Mouse (Mus musculus) forebrain, embryonic 16.5 days (tissue): ENCODE results near the gene Vmn1r239-ps. TPM values are rescaled to one million over a fixed set of nuclear protein-coding genes. Genes with fewer than 3 reads are reported as not detected.
"Not testable (repeated sequence)": the region's sequence is repeated elsewhere in the genome, so short reads cannot be mapped to it uniquely, and the experiment has no call there.

Experiments
- ATAC-seq: fragments of 200-750 bp; cut with Nextera tagmentation; 2 replicates; pipeline ENCODE4 v1.8.0; 2017; ENCODE audit warnings: mild to moderate bottlenecking, moderate library complexity
- H3K27ac ChIP-seq: fragments of 300-500 bp; sonication (generic); 2 replicates; pipeline ENCODE4 v1.5.1; 2014; ENCODE audit warnings: low read length, control low read depth
- H3K27me3 ChIP-seq: fragments of 300-500 bp; sonication (generic); replicated peaks from 2 replicates; pipeline ENCODE4 v1.6.1; 2014; ENCODE audit warnings: low read length; ENCODE audit not compliant: control insufficient read depth, insufficient read depth
- H3K36me3 ChIP-seq: fragments of 300-500 bp; sonication (generic); 2 replicates; pipeline ENCODE4 v1.6.1; 2014; ENCODE audit not compliant: control insufficient read depth, insufficient read depth
- H3K4me1 ChIP-seq: fragments of 300-500 bp; sonication (generic); replicated peaks from 2 replicates; pipeline ENCODE4 v1.6.1; 2014; ENCODE audit warnings: low read length; ENCODE audit not compliant: control insufficient read depth, insufficient read depth
- H3K4me2 ChIP-seq: fragments of 300-500 bp; sonication (generic); 2 replicates; pipeline ENCODE4 v1.6.1; 2014; ENCODE audit warnings: mild to moderate bottlenecking, low read length, control low read depth
- H3K4me3 ChIP-seq: fragments of 300-500 bp; sonication (generic); replicated peaks from 2 replicates; pipeline ENCODE4 v1.5.1; 2014; ENCODE audit warnings: mild to moderate bottlenecking, low read length, control low read depth
- H3K9ac ChIP-seq: fragments of 300-500 bp; sonication (generic); replicated peaks from 2 replicates; pipeline ENCODE4 v1.6.1; 2014; ENCODE audit warnings: low read depth, low read length, control low read depth
- H3K9me3 ChIP-seq: fragments of 300-500 bp; sonication (generic); 2 replicates; pipeline ENCODE4 v1.6.1; 2016; ENCODE audit warnings: low read length; ENCODE audit not compliant: control insufficient read depth
- WGBS: fragments of 180-500 bp; shearing (Covaris S2); extraction: QIAGEN DNeasy Blood & Tissue Kit; methylation state at CpG from one replicate; pipeline ENCODE4 v1.1.7; 2014; 5-methylcytosine and 5-hydroxymethylcytosine counted together
- polyA plus RNA-seq: library from polyadenylated mRNA; unstranded; fragments of >200 nt; fragmentation: Nextera tagmentation; extraction: Ambion mirVana; gene quantifications from 2 replicates; pipeline ENCODE4 v1.2.1, GENCODE M21; 2015

The Vmn1r239-ps gene
- polyA plus RNA-seq = not detected in 2 replicates

- WGBS = 86% methylated on average over 1 of the region's 1 CpGs
- not testable (repeated sequence) for ATAC-seq, H3K4me2 ChIP-seq, H3K27ac ChIP-seq, H3K4me3 ChIP-seq, H3K36me3 ChIP-seq, H3K9ac ChIP-seq, H3K9me3 ChIP-seq, H3K4me1 ChIP-seq, H3K27me3 ChIP-seq
These were observed at the start of gene Vmn1r239-ps for GRCm38 (mm10) chrX:147453610-147454009. Vmn1r239-ps (minus strand) TSS chrX:147453710.

DNA sequence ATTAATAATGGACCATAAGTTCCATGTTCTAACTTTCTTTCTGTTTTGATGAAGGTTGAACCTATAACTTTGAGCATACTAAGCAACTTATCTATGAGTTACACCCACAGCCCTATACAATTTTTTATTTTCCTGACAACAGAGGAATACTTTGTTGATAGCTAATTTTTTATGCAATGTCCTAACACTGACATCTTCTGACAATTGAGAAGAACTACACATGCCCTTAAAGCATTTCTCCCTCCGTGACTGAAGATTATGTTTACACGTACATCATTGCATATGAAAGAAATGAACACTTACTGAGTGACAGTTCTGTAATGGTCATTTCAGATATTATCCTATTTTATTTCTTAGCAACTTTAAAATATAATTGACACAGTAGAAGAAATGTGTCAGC, 36.0 kb upstream of the Vmn1r239-ps start:
- Histone ChIP-seq H3K9ac (no peak overlapping the region), H3K27ac (no peak overlapping the region), H3K4me2 (no peak overlapping the region), H3K27me3 (no peaks in the 10 kb centered on the region), H3K36me3 (no peaks in the 10 kb centered on the region), H3K4me1 (no peaks in the 10 kb centered on the region), H3K9me3 (no peaks in the 10 kb centered on the region), H3K4me3 (no peak overlapping the region)
- WGBS = 71% methylated on average over 2 of the region's 2 CpGs
- no peak for ATAC-seq

GRCm38 (mm10) chrX:147443386-147443785, 10.1 kb downstream of the Vmn1r239-ps start:
- Histone ChIP-seq H3K9ac (no peak overlapping the region), H3K4me3 (no peak overlapping the region), H3K4me1 (no peaks in the 10 kb centered on the region), H3K36me3 (no peaks in the 10 kb centered on the region), H3K4me2 (no peak overlapping the region), H3K27me3 (no peaks in the 10 kb centered on the region), H3K27ac (no peak overlapping the region), H3K9me3 (no peaks in the 10 kb centered on the region)
- ATAC-seq = no peak
- 84% methylated on average over 4 of the region's 4 CpGs for WGBS

- Histone ChIP-seq H3K4me3 (no peak overlapping the region), H3K4me1 (no peaks in the 10 kb centered on the region), H3K27ac (no peak overlapping the region), H3K36me3 (no peaks in the 10 kb centered on the region), H3K27me3 (no peaks in the 10 kb centered on the region), H3K9me3 (no peaks in the 10 kb centered on the region), H3K9ac (no peak overlapping the region), H3K4me2 (no peak overlapping the region)
- no peak for ATAC-seq
- WGBS = 86% methylated on average over 2 of the region's 2 CpGs
These were observed 18.1 kb downstream of the Vmn1r239-ps start for GRCm38 (mm10) chrX:147435400-147435799.

DNA sequence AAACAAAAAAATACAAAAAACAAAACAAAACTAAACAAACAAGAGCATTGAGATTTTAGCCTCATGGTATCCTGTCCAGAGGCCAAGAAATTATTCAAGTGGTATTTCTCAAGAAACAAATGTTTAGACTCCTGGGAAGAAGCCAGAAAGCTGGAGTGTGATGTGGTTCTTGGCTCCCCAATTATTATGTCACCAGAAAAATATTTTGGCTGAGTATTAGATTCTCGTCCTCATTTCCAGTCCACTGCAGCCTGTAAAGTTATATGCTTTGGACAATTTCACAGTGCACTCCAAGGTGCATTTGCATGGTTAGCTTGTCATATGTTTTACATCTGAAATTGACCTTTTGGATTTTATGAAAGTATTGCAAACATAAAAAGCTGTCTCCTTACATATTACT, 23.8 kb downstream of the Vmn1r239-ps start:
- H3K27me3 ChIP-seq = no peaks in the 10 kb centered on the region
- H3K9ac ChIP-seq = no peak overlapping the region
- WGBS = 55% methylated on average over 1 of the region's 1 CpGs
- no peak overlapping the region for H3K4me2 ChIP-seq
- H3K9me3 ChIP-seq = no peaks in the 10 kb centered on the region
- ATAC-seq = no peak
- H3K4me1 ChIP-seq = no peaks in the 10 kb centered on the region
- H3K36me3 ChIP-seq = no peaks in the 10 kb centered on the region
- H3K4me3 ChIP-seq = no peak overlapping the region
- H3K27ac ChIP-seq = no peak overlapping the region

DNA sequence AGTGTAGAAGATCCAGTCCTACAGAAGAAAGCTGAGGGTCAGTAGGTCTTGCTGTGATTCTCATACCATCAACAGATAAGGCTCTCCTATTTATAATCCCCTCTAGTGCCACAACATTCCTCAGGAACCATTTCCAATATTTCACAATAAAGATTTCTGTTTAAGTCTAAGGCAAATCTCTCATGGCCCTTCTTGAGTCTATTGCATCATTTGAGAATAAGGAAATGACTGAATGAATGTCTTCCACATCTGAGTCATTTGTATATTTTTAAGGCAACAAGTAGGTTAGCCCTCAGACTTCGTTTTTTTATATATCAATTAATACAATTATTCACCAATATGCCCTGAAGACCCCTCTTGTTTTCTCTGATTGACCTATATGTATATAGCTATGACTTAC, 24.4 kb downstream of the Vmn1r239-ps start, which contains the start of gene Il13ra2:
Gene Il13ra2 (minus strand): TSS at position 64 of the 400 bp plus-strand sequence.
- H3K4me3 ChIP-seq = no peak within 1 kb of the TSS
- no peaks in the 10 kb centered on the region for H3K27me3 ChIP-seq
- 50% methylated on average over 1 of the region's 1 CpGs for WGBS
- no peak within 1 kb of the TSS for H3K4me2 ChIP-seq
- no peaks in the 10 kb centered on the region for H3K36me3 ChIP-seq
- H3K9ac ChIP-seq = no peak within 1 kb of the TSS
- H3K9me3 ChIP-seq = no peaks in the 10 kb centered on the region
- no peaks in the 10 kb centered on the region for H3K4me1 ChIP-seq
- ATAC-seq = no peak
- no peak within 1 kb of the TSS for H3K27ac ChIP-seq

Other genes starting within 250 kb of the Vmn1r239-ps start
- 0.14 TPM in 1 of 2 replicates, not detected in the other for gene Il13ra2, start 24.5 kb downstream of the Vmn1r239-ps start, polyA plus RNA-seq
- 15.4 and 17.7 TPM in 2 replicates for gene Lrch2, start 100.4 kb upstream of the Vmn1r239-ps start, polyA plus RNA-seq